Mouse (Mus musculus) forebrain, embryonic 12.5 days (tissue): ENCODE measurements around the gene Brap. TPM values are rescaled to one million over a fixed set of nuclear protein-coding genes. Genes with fewer than 3 reads are reported as not detected.
"Not testable (repeated sequence)": the region's sequence is repeated elsewhere in the genome, so short reads cannot be mapped to it uniquely, and the experiment has no call there.

ENCODE experiments used
- ATAC-seq: fragments of 200-750 bp; cut with Nextera tagmentation; 2 replicates; pipeline ENCODE4 v1.8.0; 2017; ENCODE audit warnings: moderate TSS enrichment; ENCODE audit not compliant: low FRiP score
- H3K27ac ChIP-seq: fragments of 300-500 bp; sonication (generic); 2 replicates; pipeline ENCODE4 v1.5.1; 2016; ENCODE audit warnings: mild to moderate bottlenecking
- H3K27me3 ChIP-seq: fragments of 300-500 bp; sonication (generic); 2 replicates; pipeline ENCODE4 v1.6.1; 2016; ENCODE audit warnings: mild to moderate bottlenecking
- H3K36me3 ChIP-seq: fragments of 300-500 bp; sonication (generic); replicated peaks from 2 replicates; pipeline ENCODE4 v1.6.1; 2016; ENCODE audit warnings: mild to moderate bottlenecking
- H3K4me1 ChIP-seq: fragments of 300-500 bp; sonication (generic); 2 replicates; pipeline ENCODE4 v1.6.1; 2016
- H3K4me2 ChIP-seq: fragments of 300-500 bp; sonication (generic); 2 replicates; pipeline ENCODE4 v1.6.1; 2016; ENCODE audit warnings: mild to moderate bottlenecking, moderate library complexity
- H3K4me3 ChIP-seq: fragments of 300-500 bp; sonication (generic); replicated peaks from 2 replicates; pipeline ENCODE4 v1.5.1; 2016; ENCODE audit warnings: mild to moderate bottlenecking
- H3K9ac ChIP-seq: fragments of 300-500 bp; sonication (generic); 2 replicates; pipeline ENCODE4 v1.6.1; 2016; ENCODE audit warnings: mild to moderate bottlenecking
- H3K9me3 ChIP-seq: fragments of 300-500 bp; sonication (generic); 2 replicates; pipeline ENCODE4 v1.6.1; 2016
- WGBS: fragments of 180-500 bp; shearing (Covaris S2); methylation state at CpG from one replicate; pipeline ENCODE4 v1.1.7; 2016; 5-methylcytosine and 5-hydroxymethylcytosine counted together
- polyA plus RNA-seq: library from polyadenylated mRNA; unstranded; fragments of >200 nt; fragmentation: Nextera tagmentation; extraction: Ambion mirVana; gene quantifications from 2 replicates; pipeline ENCODE4 v1.2.1, GENCODE M21; 2016

Gene Brap
- polyA plus RNA-seq, 1 experiment from 2014 or later: 45.2 TPM

- peaks cover 57% of the 10 kb centered on the region for H3K36me3 ChIP-seq
- H3K27me3 ChIP-seq: no peaks in the 10 kb centered on the region
- H3K9ac ChIP-seq: no peak overlapping the region
- 84% methylated on average over 15 of the region's 15 CpGs for WGBS
- no peak overlapping the region for H3K27ac ChIP-seq
- no peaks in the 10 kb centered on the region for H3K4me1 ChIP-seq
- H3K4me3 ChIP-seq: no peak overlapping the region
- no peak for ATAC-seq
- no peaks in the 10 kb centered on the region for H3K9me3 ChIP-seq
- H3K4me2 ChIP-seq: no peak overlapping the region
Observed at GRCm38 (mm10) chr5:121686113-121686898, 25.9 kb downstream of the Brap start.

- peaks cover 17% of the 10 kb centered on the region for H3K36me3 ChIP-seq
- ATAC-seq: no peak
- 87% methylated on average over 7 of the region's 7 CpGs for WGBS
Observed at GRCm38 (mm10) chr5:121690482-121691211, 30.3 kb downstream of the Brap start.

GRCm38 (mm10) chr5:121691436-121691835, 31.1 kb downstream of the Brap start:
- H3K36me3 ChIP-seq, H3K9ac ChIP-seq, H3K4me2 ChIP-seq, H3K4me3 ChIP-seq, ATAC-seq, H3K27me3 ChIP-seq, H3K9me3 ChIP-seq, H3K4me1 ChIP-seq, H3K27ac ChIP-seq: not testable (repeated sequence)
- 89% methylated on average over 7 of the region's 7 CpGs for WGBS

More at GRCm38 (mm10) chr5:121690482-121691211, 30.3 kb downstream of the Brap start:
- Histone ChIP-seq H3K27ac (no peak overlapping the region), H3K9ac (no peak overlapping the region), H3K4me2 (no peak overlapping the region), H3K9me3 (no peaks in the 10 kb centered on the region), H3K4me1 (no peaks in the 10 kb centered on the region), H3K4me3 (no peak overlapping the region), H3K27me3 (no peaks in the 10 kb centered on the region)

GRCm38 (mm10) chr5:121692897-121693296, 32.5 kb downstream of the Brap start:
- Histone ChIP-seq H3K4me2 (no peak overlapping the region), H3K27ac (no peak overlapping the region), H3K36me3 (no peaks in the 10 kb centered on the region), H3K27me3 (no peaks in the 10 kb centered on the region), H3K9ac (no peak overlapping the region), H3K4me3 (no peak overlapping the region), H3K4me1 (no peaks in the 10 kb centered on the region), H3K9me3 (no peaks in the 10 kb centered on the region)
- no peak for ATAC-seq
- 78% methylated on average over 4 of the region's 4 CpGs for WGBS

GRCm38 (mm10) chr5:121696761-121697160, 36.4 kb downstream of the Brap start:
- no peaks in the 10 kb centered on the region; the same call in 1 of the 2 replicates for H3K4me1 ChIP-seq
- WGBS: 50% methylated on average over 6 of the region's 6 CpGs
- no peak overlapping the region for H3K9ac ChIP-seq
- no peaks in the 10 kb centered on the region for H3K27me3 ChIP-seq
- no peaks in the 10 kb centered on the region for H3K9me3 ChIP-seq
- no peak overlapping the region for H3K4me3 ChIP-seq
- no peak overlapping the region for H3K4me2 ChIP-seq
- H3K27ac ChIP-seq: no peak overlapping the region
- no peaks in the 10 kb centered on the region for H3K36me3 ChIP-seq
- no peak for ATAC-seq

- 58% methylated on average over 5 of the region's 5 CpGs for WGBS
- Histone ChIP-seq H3K27ac (no peak overlapping the region), H3K27me3 (no peaks in the 10 kb centered on the region), H3K36me3 (no peaks in the 10 kb centered on the region), H3K4me1 (peaks cover 7% of the 10 kb centered on the region), H3K4me3 (no peak overlapping the region), H3K9me3 (no peaks in the 10 kb centered on the region), H3K9ac (no peak overlapping the region), H3K4me2 (no peak overlapping the region)
- ATAC-seq: no peak
Observed at GRCm38 (mm10) chr5:121699891-121700290, 39.5 kb downstream of the Brap start.

- Histone ChIP-seq H3K4me1 (peaks cover 11% of the 10 kb centered on the region), H3K27ac (no peak overlapping the region), H3K9ac (no peak overlapping the region), H3K4me3 (no peak overlapping the region), H3K27me3 (no peaks in the 10 kb centered on the region), H3K36me3 (no peaks in the 10 kb centered on the region), H3K9me3 (no peaks in the 10 kb centered on the region), H3K4me2 (no peak overlapping the region)
- no peak for ATAC-seq
- WGBS: 36% methylated on average over 11 of the region's 11 CpGs
Observed at GRCm38 (mm10) chr5:121700496-121700895, 40.1 kb downstream of the Brap start.

- Histone ChIP-seq H3K4me1 (peaks cover 11% of the 10 kb centered on the region), H3K9me3 (no peaks in the 10 kb centered on the region), H3K27me3 (no peaks in the 10 kb centered on the region), H3K4me3 (no peak overlapping the region), H3K27ac (no peak overlapping the region), H3K9ac (no peak overlapping the region), H3K36me3 (no peaks in the 10 kb centered on the region), H3K4me2 (no peak overlapping the region)
- WGBS: 61% methylated on average over 8 of the region's 8 CpGs
- ATAC-seq: no peak
Observed at GRCm38 (mm10) chr5:121701111-121701769, 40.9 kb downstream of the Brap start.

- no peak overlapping the region for H3K27ac ChIP-seq
- H3K4me3 ChIP-seq: no peak overlapping the region
- no peaks in the 10 kb centered on the region for H3K9me3 ChIP-seq
- 80% methylated on average over 1 of the region's 1 CpGs for WGBS
- H3K9ac ChIP-seq: no peak overlapping the region
- H3K27me3 ChIP-seq: no peaks in the 10 kb centered on the region
- H3K36me3 ChIP-seq: no peaks in the 10 kb centered on the region
- H3K4me2 ChIP-seq: no peak overlapping the region
- peaks cover 11% of the 10 kb centered on the region for H3K4me1 ChIP-seq
- no peak for ATAC-seq
Observed at GRCm38 (mm10) chr5:121703341-121703740, 43.0 kb downstream of the Brap start.

GRCm38 (mm10) chr5:121704512-121705248, 44.3 kb downstream of the Brap start:
- WGBS: 8% methylated on average over 20 of the region's 20 CpGs
- peak overlapping the region; percentile 50 for H3K4me2 ChIP-seq
- no peaks in the 10 kb centered on the region for H3K36me3 ChIP-seq
- ATAC-seq: no peak
- no peak overlapping the region for H3K27ac ChIP-seq
- no peaks in the 10 kb centered on the region for H3K27me3 ChIP-seq
- H3K4me3 ChIP-seq: peak overlapping the region; percentile 17
- peak overlapping the region; percentile 38; the same call in 1 of the 2 replicates for H3K9ac ChIP-seq
- H3K9me3 ChIP-seq: no peaks in the 10 kb centered on the region
- H3K4me1 ChIP-seq: peaks cover 11% of the 10 kb centered on the region

- Histone ChIP-seq H3K36me3 (0 out of 2 replicates have a peak, but pooled peaks cover 2% of the 10 kb centered on the region), H3K9me3 (no peaks in the 10 kb centered on the region), H3K4me3 (peak overlapping the region; percentile 99; the same call in 1 of the 2 replicates), H3K27me3 (no peaks in the 10 kb centered on the region), H3K27ac (no peak overlapping the region), H3K4me1 (peaks cover 27% of the 10 kb centered on the region), H3K4me2 (peak overlapping the region; percentile 87; the same call in 1 of the 2 replicates), H3K9ac (no peak overlapping the region)
- no peak for ATAC-seq
- WGBS: 51% methylated on average over 2 of the region's 2 CpGs
Observed at GRCm38 (mm10) chr5:121710402-121710801, 50.0 kb downstream of the Brap start.

- peak overlapping the region; percentile 98 for H3K27ac ChIP-seq
- peaks cover 31% of the 10 kb centered on the region for H3K4me1 ChIP-seq
- H3K4me2 ChIP-seq: peak overlapping the region; percentile 87
- H3K27me3 ChIP-seq: no peaks in the 10 kb centered on the region
- 0 out of 2 replicates have a peak, but pooled peaks cover 2% of the 10 kb centered on the region for H3K36me3 ChIP-seq
- no peaks in the 10 kb centered on the region for H3K9me3 ChIP-seq
- ATAC-seq: peak; percentile 24; the same call in 1 of the 2 replicates
- H3K4me3 ChIP-seq: peak overlapping the region; percentile 99
- 1% methylated on average over 12 of the region's 12 CpGs for WGBS
- H3K9ac ChIP-seq: peak overlapping the region; percentile 99
Observed at GRCm38 (mm10) chr5:121710851-121711173, 50.4 kb downstream of the Brap start.
